ENCODE assay signal across 9 mouse cellular contexts in the genomic region with DNA sequence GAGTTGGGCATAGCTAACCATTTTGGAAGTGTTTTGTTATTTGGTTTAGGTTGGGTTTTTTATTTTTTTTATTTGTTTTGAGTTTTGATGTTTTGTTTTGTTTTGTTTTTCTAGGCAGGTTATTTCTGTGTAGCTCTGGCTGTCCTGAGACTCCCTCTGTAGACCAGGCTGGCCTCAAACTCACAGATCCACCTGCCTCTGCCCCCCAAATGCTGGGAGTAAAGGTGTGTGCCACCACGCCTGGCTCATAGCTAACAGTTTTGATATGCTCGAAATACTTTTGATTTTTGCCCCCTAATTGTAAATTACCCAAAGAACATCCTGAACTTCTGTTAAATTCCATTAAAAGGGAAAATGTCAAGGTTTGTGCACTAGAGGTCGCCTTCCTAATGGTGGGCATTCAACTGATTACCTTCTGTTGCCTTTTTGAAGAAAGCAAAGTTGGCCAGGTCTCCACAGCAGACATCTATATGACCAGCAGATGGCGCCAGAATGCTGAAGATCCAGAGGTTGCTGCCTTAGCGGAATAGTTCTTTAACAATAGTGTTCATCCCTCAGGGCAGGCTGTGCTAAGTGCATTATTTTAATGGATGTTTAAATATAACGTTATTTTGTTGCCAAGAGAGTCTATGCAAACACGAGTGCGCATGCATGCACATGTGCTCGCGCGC.
A peak's percentile ranks its signal among the peaks of the same experiment; 100 is the strongest.
DNase-seq lines count a peak whose midpoint lies in the region; ATAC-seq and TF ChIP-seq lines count a peak whose summit lies in the region.
"Had no signal": no experiment of that assay in that cellular context is flagged by ENCODE, and none has a peak within 500 bp of the region (broad histone marks: within the 10 kb centered on the region; RNA-seq: fewer than 3 reads in every experiment).

No protein-coding gene starts in this region.

- no peak overlapping the region for H3K4me2 ChIP-seq in forebrain, embryonic 11.5 days (ENCODE audit: low read depth, low read length, severe bottlenecking)
- no peak overlapping the region for H3K4me2 ChIP-seq in liver, embryonic 14.5 days (ENCODE audit: low read depth)
- peak overlapping the region; percentile 27; the same call in 1 of the 2 replicates for H3K4me2 ChIP-seq in neural tube, embryonic 15.5 days
- H3K4me2 ChIP-seq: liver, embryonic 15.5 days had no signal

- no peaks in the 10 kb centered on the region for H3K27me3 ChIP-seq in ES-Bruce4 (ENCODE audit: control insufficient read depth, insufficient read depth, low read length, poor library complexity, severe bottlenecking)
- H3K27me3 ChIP-seq in forebrain, embryonic 11.5 days (ENCODE audit: control insufficient read depth, insufficient read depth, low read length), result no peaks in the 10 kb centered on the region
- no peaks in the 10 kb centered on the region for H3K27me3 ChIP-seq in liver, embryonic 14.5 days (ENCODE audit: control insufficient read depth, insufficient read depth, low read length)
- H3K27me3 ChIP-seq in neural tube, embryonic 15.5 days (replicated peaks), result no peaks in the 10 kb centered on the region
- H3K27me3 ChIP-seq: liver, embryonic 15.5 days had no signal

- ATAC-seq in forebrain, embryonic 11.5 days (replicated peaks; ENCODE audit: low FRiP score), result peak; percentile 91
- no peak for ATAC-seq in liver, embryonic 14.5 days (ENCODE audit: insufficient read depth)
- peak; percentile 97 for ATAC-seq in neural tube, embryonic 15.5 days (ENCODE audit: low FRiP score)

- 46% methylated on average over 11 of the region's 11 CpGs for WGBS in forebrain, embryonic 11.5 days
- 42% methylated on average over 11 of the region's 11 CpGs for WGBS in liver, embryonic 14.5 days (ENCODE audit: insufficient replicate concordance)
- WGBS in neural tube, embryonic 15.5 days, result 38% methylated on average over 11 of the region's 11 CpGs

- DNase-seq in c-Kit-negative CD71-positive TER-119-positive erythroid progenitor cells, embryonic 14.5 days (ENCODE audit: low read depth, low spot score), result peak; percentile 12
- DNase-seq in forebrain, embryonic 11.5 days (ENCODE audit: low spot score), result peak; percentile 86
- DNase-seq in heart, postnatal 10 days, result peak; percentile 82 to 88
- peak; percentile 85 to 87 for DNase-seq in kidney, postnatal 36 days
- peak; percentile 35 to 51 (median 44) for DNase-seq in liver, embryonic 14.5 days (ENCODE audit: low read depth in 3 of 3, low spot score in 3 of 3)
- peak; percentile 5 to 23 for DNase-seq in thymus, adult 18-20 months

- H3K9ac ChIP-seq in ES-Bruce4 (ENCODE audit: low read depth, poor library complexity, severe bottlenecking), result no peak overlapping the region
- H3K9ac ChIP-seq in forebrain, embryonic 11.5 days (ENCODE audit: low read length), result no peak overlapping the region
- no peak overlapping the region for H3K9ac ChIP-seq in liver, embryonic 14.5 days (replicated peaks)
- no peak overlapping the region for H3K9ac ChIP-seq in neural tube, embryonic 15.5 days (replicated peaks)
- H3K9ac ChIP-seq: liver, embryonic 15.5 days had no signal

- H3K4me1 ChIP-seq in ES-Bruce4 (ENCODE audit: control insufficient read depth, insufficient read depth, low read length), result no peaks in the 10 kb centered on the region
- no peaks in the 10 kb centered on the region for H3K4me1 ChIP-seq in forebrain, embryonic 11.5 days (replicated peaks; ENCODE audit: control insufficient read depth, insufficient read depth, low read length)
- H3K4me1 ChIP-seq in liver, embryonic 14.5 days (replicated peaks; ENCODE audit: control insufficient read depth in 2 of 2, insufficient read depth in 2 of 2, low read length in 1 of 2), result no peaks in the 10 kb centered on the region
- no peaks in the 10 kb centered on the region for H3K4me1 ChIP-seq in neural tube, embryonic 15.5 days
- H3K4me1 ChIP-seq: liver, embryonic 15.5 days had no signal

- TF ChIP-seq EP300 in ES-Bruce4 (IDR thresholded peaks at IDR 0.05; ENCODE audit: insufficient read depth, low read depth, low read length), result no peak
- TF ChIP-seq EP300 in liver, embryonic 14.5 days (IDR thresholded peaks at IDR 0.05; ENCODE audit: low read depth), result no peak

- no peaks in the 10 kb centered on the region for H3K36me3 ChIP-seq in ES-Bruce4 (ENCODE audit: control insufficient read depth, insufficient read depth, low read length, poor library complexity, severe bottlenecking)
- no peaks in the 10 kb centered on the region for H3K36me3 ChIP-seq in forebrain, embryonic 11.5 days (ENCODE audit: control insufficient read depth, insufficient read depth, low read length)
- H3K36me3 ChIP-seq in liver, embryonic 14.5 days (replicated peaks; ENCODE audit: control insufficient read depth, insufficient read depth, low read depth), result no peaks in the 10 kb centered on the region
- no peaks in the 10 kb centered on the region for H3K36me3 ChIP-seq in neural tube, embryonic 15.5 days
- H3K36me3 ChIP-seq: liver, embryonic 15.5 days had no signal

- TF ChIP-seq POLR2A in ES-Bruce4 (IDR thresholded peaks at IDR 0.05; ENCODE audit: insufficient read depth, low read length), result no peak

- H3K27ac ChIP-seq in ES-Bruce4 (ENCODE audit: insufficient read depth, low read length), result no peak overlapping the region
- no peak overlapping the region for H3K27ac ChIP-seq in forebrain, embryonic 11.5 days (ENCODE audit: low read depth, low read length)
- H3K27ac ChIP-seq in liver, embryonic 14.5 days, result no peak overlapping the region
- no peak overlapping the region for H3K27ac ChIP-seq in neural tube, embryonic 15.5 days (replicated peaks)
- H3K27ac ChIP-seq: liver, embryonic 15.5 days had no signal

- H3K4me3 ChIP-seq in ES-Bruce4 (ENCODE audit: low read depth, low read length), result no peak overlapping the region
- no peak overlapping the region for H3K4me3 ChIP-seq in forebrain, embryonic 11.5 days (ENCODE audit: low read depth, low read length)
- H3K4me3 ChIP-seq in liver, embryonic 14.5 days (ENCODE audit: insufficient read depth in 1 of 2, low read depth in 2 of 2, low read length in 2 of 2), result no peak overlapping the region
- H3K4me3 ChIP-seq in neural tube, embryonic 15.5 days (replicated peaks), result no peak overlapping the region
- H3K4me3 ChIP-seq: liver, embryonic 15.5 days had no signal

- H3K9me3 ChIP-seq in ES-Bruce4 (replicated peaks; ENCODE audit: control insufficient read depth, insufficient read depth, low read length, poor library complexity, severe bottlenecking), result no peaks in the 10 kb centered on the region
- no peaks in the 10 kb centered on the region for H3K9me3 ChIP-seq in forebrain, embryonic 11.5 days (ENCODE audit: control insufficient read depth, low read length)
- H3K9me3 ChIP-seq in liver, embryonic 14.5 days (ENCODE audit: control insufficient read depth, low read length), result no peaks in the 10 kb centered on the region
- H3K9me3 ChIP-seq in neural tube, embryonic 15.5 days (replicated peaks), result no peaks in the 10 kb centered on the region
- H3K9me3 ChIP-seq: liver, embryonic 15.5 days had no signal

- peak; percentile 55 for TF ChIP-seq CTCF in ES-Bruce4 (IDR thresholded peaks at IDR 0.05; ENCODE audit: low read depth, low read length)
- peak; percentile 77 for TF ChIP-seq CTCF in liver, embryonic 14.5 days (IDR thresholded peaks at IDR 0.05; ENCODE audit: low read depth)

- intact Hi-C loops in heart, postnatal 10 days (cut with DNase I), result loop anchor here (2.0 kb wide), 1 partner anchor 268 kb away; no protein-coding TSS in a partner anchor

Comparison
In these comparisons a context has a peak if more than half of its experiments do, and no peak if none do; other contexts are left out.
1. DNase-seq: peak in every context shown above with its lines; median percentile 86 in forebrain, embryonic 11.5 days; 86 in kidney, postnatal 36 days; 85 in heart, postnatal 10 days; 44 in liver, embryonic 14.5 days; 14 in thymus, adult 18-20 months; 12 in c-Kit-negative CD71-positive TER-119-positive erythroid progenitor cells, embryonic 14.5 days.